Mouse (Mus musculus) urinary bladder, postnatal 25 days (tissue): ENCODE measurements around the gene Fra10ac1.
A peak's percentile ranks its signal among the peaks of the same experiment; 100 is the strongest.

Experiments
- DNase-seq: peaks from one replicate; pipeline ENCODE4 v3.0.0; 2022; ENCODE audit warnings: low spot score

Gene Fra10ac1

GRCm38 (mm10) chr19:38223905-38224684, at the start of gene Fra10ac1:
Gene Fra10ac1, minus strand, starts transcription at chr19:38224156.
- DNase-seq = peak; percentile 87

DNA sequence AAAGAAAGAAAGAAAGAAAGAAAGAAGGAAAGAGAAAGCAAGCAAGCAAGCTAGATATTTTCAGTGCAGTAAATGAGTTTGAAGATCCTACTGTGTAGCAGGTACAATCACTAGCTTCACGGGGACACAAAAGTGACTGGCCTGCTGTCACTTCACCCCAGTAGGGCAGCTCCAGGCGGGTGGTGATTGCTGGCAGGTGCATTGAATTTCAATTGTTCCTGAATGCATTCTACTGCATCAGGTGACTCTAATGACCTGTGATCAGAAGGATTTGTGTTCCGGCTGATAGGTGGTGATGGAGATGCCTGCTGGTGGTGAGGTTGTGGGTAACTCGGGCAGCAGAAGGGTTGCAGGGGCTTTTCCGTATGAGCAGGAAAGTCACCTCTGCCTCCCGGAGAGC, 47.1 kb upstream of the Fra10ac1 start:
- DNase-seq = no peak

- DNase-seq = no peak
Measured at GRCm38 (mm10) chr19:38267469-38267868, 43.5 kb upstream of the Fra10ac1 start.

GRCm38 (mm10) chr19:38265767-38266166, 41.8 kb upstream of the Fra10ac1 start:
- DNase-seq = no peak

GRCm38 (mm10) chr19:38264505-38265500, 40.8 kb upstream of the Fra10ac1 start, which contains the start of gene Lgi1:
Gene Lgi1, plus strand, starts transcription at chr19:38264536.
- no peak for DNase-seq

DNA sequence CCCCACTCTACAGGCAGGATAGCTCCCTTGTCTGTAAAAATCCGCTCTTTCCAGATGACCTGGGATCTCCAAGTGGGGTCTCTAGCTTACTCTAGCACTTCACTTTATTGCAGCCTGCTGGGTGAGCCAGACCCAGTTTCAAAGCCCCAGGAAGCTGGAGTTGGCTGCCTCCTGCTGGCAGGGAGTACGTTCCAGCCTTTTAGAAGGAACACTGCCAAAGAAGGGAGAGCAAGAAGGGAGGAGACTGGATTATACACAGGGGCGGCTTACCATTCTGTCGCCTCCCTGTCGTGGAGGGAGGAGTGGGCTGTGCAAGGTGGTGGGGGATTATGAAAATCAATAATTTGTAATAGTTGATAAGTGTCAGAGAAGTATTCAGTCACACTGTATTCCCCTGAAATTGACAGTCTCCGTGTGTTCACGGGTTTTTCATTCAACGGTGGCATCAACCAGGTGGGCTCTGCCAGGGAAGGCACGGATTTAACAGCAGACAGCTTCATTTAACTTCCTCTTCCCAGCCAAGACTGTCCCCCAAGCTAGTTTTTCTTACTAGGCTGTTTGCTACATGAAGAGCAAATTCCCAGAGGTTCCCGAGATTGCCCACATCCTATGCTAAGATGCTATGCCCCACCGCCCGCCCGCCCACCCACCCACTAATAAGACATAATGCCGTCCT, 40.0 kb upstream of the Fra10ac1 start:
- DNase-seq = no peak

DNA sequence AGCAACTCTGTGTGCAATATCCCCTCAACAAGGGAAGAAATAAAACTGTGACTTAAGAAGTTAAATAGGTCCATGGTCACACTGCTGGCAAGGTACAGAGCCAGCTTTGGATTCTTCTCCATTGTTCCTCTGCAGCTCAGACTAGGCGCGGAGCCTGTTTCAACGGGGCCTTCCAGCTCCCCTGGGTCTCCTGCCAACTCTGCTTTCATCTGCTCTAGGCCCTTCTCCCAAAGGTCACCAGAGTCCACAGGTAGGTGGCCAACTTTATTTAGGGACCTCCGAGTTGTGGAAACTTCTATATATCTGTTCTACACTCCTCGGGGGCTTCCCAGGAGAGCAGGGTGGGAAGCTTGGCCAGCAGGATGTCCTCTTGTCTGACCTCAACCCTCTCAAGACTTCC, 37.4 kb upstream of the Fra10ac1 start:
- no peak for DNase-seq

DNA sequence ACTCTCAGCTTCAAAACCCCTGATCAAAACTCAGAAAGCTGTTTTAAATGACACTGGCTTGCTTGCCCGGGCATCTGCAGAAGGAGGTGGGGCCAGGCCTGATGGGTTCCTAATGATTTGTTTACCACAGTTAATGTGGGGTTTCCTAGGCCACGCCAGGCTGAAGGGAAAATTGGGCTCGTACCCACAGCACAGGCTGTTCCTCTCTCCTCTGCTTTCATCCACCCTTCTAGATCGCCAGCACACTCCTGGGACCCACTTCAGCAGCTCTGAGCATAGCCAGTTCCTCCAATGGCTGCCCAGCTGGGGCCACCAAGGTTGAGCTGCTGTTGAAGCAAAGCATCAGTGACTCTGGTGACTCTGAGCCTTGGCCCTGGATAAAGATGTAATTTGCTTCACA, 36.4 kb upstream of the Fra10ac1 start:
- no peak for DNase-seq

- no peak for DNase-seq
Measured at GRCm38 (mm10) chr19:38259436-38259835, 35.5 kb upstream of the Fra10ac1 start.

DNA sequence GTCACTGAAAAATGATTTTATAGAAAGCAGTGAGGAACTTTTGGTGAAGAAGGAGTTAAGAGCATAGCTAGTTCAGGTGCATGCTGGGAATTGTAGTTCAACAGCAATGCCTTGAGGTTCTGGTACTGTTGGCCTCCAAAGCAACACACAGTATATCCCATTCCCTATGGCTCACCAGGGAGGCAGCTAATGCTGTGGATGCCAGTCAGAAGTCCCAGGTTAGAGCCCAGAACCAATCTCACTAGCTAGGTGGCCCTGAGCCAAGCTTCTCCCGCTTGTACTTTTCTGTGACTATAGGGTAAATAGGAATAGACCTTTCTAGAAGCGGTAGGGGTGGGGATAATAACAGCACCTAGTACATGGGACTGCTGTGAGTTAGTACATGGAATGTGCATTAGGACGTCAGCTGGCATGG, 34.7 kb upstream of the Fra10ac1 start:
- no peak for DNase-seq

DNA sequence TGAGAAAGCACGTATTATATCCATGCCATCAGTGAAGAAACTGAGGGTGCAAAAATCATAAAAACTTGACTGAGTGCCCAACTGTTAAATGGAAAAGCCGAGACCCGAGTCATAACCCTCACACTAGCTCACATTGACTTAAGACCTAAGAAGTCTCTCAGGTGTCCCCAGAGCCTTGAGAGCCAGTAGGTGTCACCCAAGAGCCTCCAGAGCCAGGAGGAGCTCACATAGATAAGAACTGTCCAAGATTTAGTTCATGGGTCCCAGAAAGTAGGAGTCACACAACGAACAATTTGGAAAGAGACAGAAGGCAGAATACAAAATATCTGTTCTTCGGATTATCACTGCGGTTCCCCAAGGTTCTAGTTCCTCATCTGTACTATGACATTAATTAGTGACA, 29.8 kb upstream of the Fra10ac1 start:
- peak; percentile 39 for DNase-seq

GRCm38 (mm10) chr19:38249627-38250026, 25.7 kb upstream of the Fra10ac1 start:
- no peak for DNase-seq

- DNase-seq = no peak
Measured at GRCm38 (mm10) chr19:38246177-38246622, 22.2 kb upstream of the Fra10ac1 start.

- DNase-seq = no peak
Measured at GRCm38 (mm10) chr19:38245361-38246176, 21.6 kb upstream of the Fra10ac1 start.

- no peak for DNase-seq
Measured at GRCm38 (mm10) chr19:38244748-38245147, 20.8 kb upstream of the Fra10ac1 start.

GRCm38 (mm10) chr19:38242314-38242852, 18.4 kb upstream of the Fra10ac1 start:
- DNase-seq = no peak

DNA sequence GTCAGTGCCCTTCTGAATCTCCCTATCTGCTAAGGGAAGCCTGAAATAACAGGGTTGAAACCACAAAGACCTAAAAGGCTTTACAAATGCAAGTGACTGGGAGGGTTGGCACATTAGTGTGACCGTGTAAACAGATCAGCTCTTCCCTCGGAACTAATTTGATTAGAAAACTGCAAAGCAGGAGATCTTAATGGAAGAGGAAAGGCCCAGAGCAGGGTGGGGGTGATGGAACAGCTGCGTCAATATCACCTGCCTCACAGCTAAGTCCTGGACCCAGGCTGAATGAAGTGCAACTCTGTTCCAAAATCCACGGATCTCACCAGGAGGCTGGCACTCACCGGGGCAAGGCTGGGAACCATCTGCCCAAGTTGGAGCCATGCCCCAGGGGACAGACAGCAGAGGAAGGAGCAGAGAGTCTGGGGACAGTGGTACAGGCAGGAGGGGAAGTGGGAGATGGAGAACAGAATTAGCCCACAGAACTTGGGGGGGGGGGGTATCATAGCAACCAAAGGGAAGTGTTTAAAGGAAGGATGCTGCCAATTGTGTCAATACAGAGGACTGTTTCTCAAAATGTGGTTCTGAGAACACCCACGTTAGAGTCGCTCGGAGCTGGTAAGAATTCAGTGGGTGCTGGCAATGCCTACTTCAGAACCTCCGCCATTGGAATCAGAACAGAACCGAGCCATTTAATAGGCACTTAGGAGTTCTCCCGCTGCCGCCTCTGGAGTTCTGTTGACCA, 14.4 kb upstream of the Fra10ac1 start:
- DNase-seq = no peak

- no peak for DNase-seq
Measured at GRCm38 (mm10) chr19:38237834-38238212, 13.9 kb upstream of the Fra10ac1 start.

- DNase-seq = no peak
Measured at GRCm38 (mm10) chr19:38236526-38236925, 12.6 kb upstream of the Fra10ac1 start.

- DNase-seq = no peak
Measured at GRCm38 (mm10) chr19:38232516-38232915, 8.6 kb upstream of the Fra10ac1 start.
